Mouse (Mus musculus): Measurements from ENCODE around the gene Ubqln4. TPM values are rescaled to one million over a fixed set of nuclear protein-coding genes. Genes with fewer than 3 reads are reported as not detected.

The Ubqln4 gene
- polyA plus RNA-seq, 1 experiment from 2014 or later = 47.6 TPM

- H3K36me3 ChIP-seq = peaks cover 32% of the 10 kb centered on the region
- 0 out of 2 replicates have a peak overlapping the region, but pooled peaks have one; percentile 99 for H3K27ac ChIP-seq (replicated peaks)
- peak overlapping the region; percentile 73 for H3K4me2 ChIP-seq (replicated peaks)
- peak overlapping the region; percentile 86 for H3K4me3 ChIP-seq (replicated peaks)
- H3K27me3 ChIP-seq = no peaks in the 10 kb centered on the region
- no peak for ATAC-seq (ENCODE audit: insufficient number of reproducible peaks, low FRiP score, low TSS enrichment, low read depth)
- 0 out of 2 replicates have a peak overlapping the region, but pooled peaks have one; percentile 93 for H3K9ac ChIP-seq
- no peaks in the 10 kb centered on the region for H3K9me3 ChIP-seq (replicated peaks)
- WGBS = 13% methylated on average over 3 of the region's 3 CpGs
- H3K4me1 ChIP-seq = peaks cover 69% of the 10 kb centered on the region
Observed at GRCm38 (mm10) chr3:88535005-88535404, 18.6 kb upstream of the Ubqln4 start.

- Histone ChIP-seq H3K9me3 (replicated peaks) (no peaks in the 10 kb centered on the region), H3K9ac (0 out of 2 replicates have a peak overlapping the region, but pooled peaks have one; percentile 4), H3K27me3 (no peaks in the 10 kb centered on the region), H3K4me3 (replicated peaks) (peak overlapping the region; percentile 86), H3K4me2 (replicated peaks) (peak overlapping the region; percentile 73), H3K36me3 (peaks cover 38% of the 10 kb centered on the region), H3K27ac (replicated peaks) (0 out of 2 replicates have a peak overlapping the region, but pooled peaks have one; percentile 99), H3K4me1 (peaks cover 69% of the 10 kb centered on the region)
- whole genome bisulfite sequencing = 30% methylated on average over 4 of the region's 4 CpGs
- ATAC-seq (ENCODE audit: insufficient number of reproducible peaks, low FRiP score, low TSS enrichment, low read depth) = no peak
Observed at GRCm38 (mm10) chr3:88535527-88535926, 18.0 kb upstream of the Ubqln4 start.

GRCm38 (mm10) chr3:88536103-88536930 lies 17.2 kb upstream of the Ubqln4 start:
- Histone ChIP-seq H3K4me1 (peaks cover 72% of the 10 kb centered on the region), H3K27me3 (no peaks in the 10 kb centered on the region), H3K9ac (peak overlapping the region; percentile 26; the same call in 1 of the 2 replicates), H3K36me3 (peaks cover 42% of the 10 kb centered on the region), H3K27ac (replicated peaks) (peak overlapping the region; percentile 55), H3K4me2 (replicated peaks) (peak overlapping the region; percentile 73), H3K9me3 (replicated peaks) (no peaks in the 10 kb centered on the region), H3K4me3 (replicated peaks) (peak overlapping the region; percentile 86)
- ATAC-seq (ENCODE audit: insufficient number of reproducible peaks, low FRiP score, low TSS enrichment, low read depth) = 0 out of 2 replicates have a peak, but pooled peaks have one; percentile 1
- WGBS = 5% methylated on average over 63 of the region's 64 CpGs

- Histone ChIP-seq H3K9me3 (replicated peaks) (no peaks in the 10 kb centered on the region), H3K27me3 (no peaks in the 10 kb centered on the region), H3K9ac (0 out of 2 replicates have a peak overlapping the region, but pooled peaks have one; percentile 4), H3K4me3 (replicated peaks) (peak overlapping the region; percentile 86), H3K4me2 (replicated peaks) (peak overlapping the region; percentile 73), H3K4me1 (peaks cover 80% of the 10 kb centered on the region), H3K27ac (replicated peaks) (peak overlapping the region; percentile 55), H3K36me3 (peaks cover 42% of the 10 kb centered on the region)
- ATAC-seq (ENCODE audit: insufficient number of reproducible peaks, low FRiP score, low TSS enrichment, low read depth) = no peak
- 55% methylated on average over 6 of the region's 6 CpGs for WGBS
Observed at GRCm38 (mm10) chr3:88537146-88537545, 16.4 kb upstream of the Ubqln4 start.

- ATAC-seq (ENCODE audit: insufficient number of reproducible peaks, low FRiP score, low TSS enrichment, low read depth) = no peak
- no peak overlapping the region for H3K4me2 ChIP-seq (replicated peaks)
- no peak overlapping the region for H3K4me3 ChIP-seq (replicated peaks)
- peaks cover 78% of the 10 kb centered on the region for H3K4me1 ChIP-seq
- no peaks in the 10 kb centered on the region for H3K9me3 ChIP-seq (replicated peaks)
- H3K27me3 ChIP-seq = no peaks in the 10 kb centered on the region
- 35% methylated on average over 9 of the region's 9 CpGs for WGBS
- peak overlapping the region; percentile 39; the same call in 1 of the 2 replicates for H3K27ac ChIP-seq (replicated peaks)
- peaks cover 45% of the 10 kb centered on the region for H3K36me3 ChIP-seq
- no peak overlapping the region for H3K9ac ChIP-seq
Observed at GRCm38 (mm10) chr3:88538271-88539145, 15.1 kb upstream of the Ubqln4 start.

GRCm38 (mm10) chr3:88539397-88539796 lies 14.2 kb upstream of the Ubqln4 start:
- Histone ChIP-seq H3K36me3 (peaks cover 45% of the 10 kb centered on the region), H3K4me3 (replicated peaks) (no peak overlapping the region), H3K9me3 (replicated peaks) (no peaks in the 10 kb centered on the region), H3K4me2 (replicated peaks) (no peak overlapping the region), H3K27me3 (no peaks in the 10 kb centered on the region), H3K9ac (no peak overlapping the region), H3K4me1 (peaks cover 69% of the 10 kb centered on the region), H3K27ac (replicated peaks) (peak overlapping the region; percentile 44)
- ATAC-seq (ENCODE audit: insufficient number of reproducible peaks, low FRiP score, low TSS enrichment, low read depth) = no peak
- 9% methylated on average over 3 of the region's 3 CpGs for WGBS

GRCm38 (mm10) chr3:88540085-88540484 lies 13.5 kb upstream of the Ubqln4 start:
- no peak overlapping the region for H3K9ac ChIP-seq
- H3K4me1 ChIP-seq = peaks cover 65% of the 10 kb centered on the region
- peak overlapping the region; percentile 65 for H3K27ac ChIP-seq (replicated peaks)
- H3K4me3 ChIP-seq (replicated peaks) = no peak overlapping the region
- no peak for ATAC-seq (ENCODE audit: insufficient number of reproducible peaks, low FRiP score, low TSS enrichment, low read depth)
- no peaks in the 10 kb centered on the region for H3K27me3 ChIP-seq
- no peak overlapping the region for H3K4me2 ChIP-seq (replicated peaks)
- WGBS = 55% methylated on average over 5 of the region's 5 CpGs
- peaks cover 45% of the 10 kb centered on the region for H3K36me3 ChIP-seq
- H3K9me3 ChIP-seq (replicated peaks) = no peaks in the 10 kb centered on the region

DNA sequence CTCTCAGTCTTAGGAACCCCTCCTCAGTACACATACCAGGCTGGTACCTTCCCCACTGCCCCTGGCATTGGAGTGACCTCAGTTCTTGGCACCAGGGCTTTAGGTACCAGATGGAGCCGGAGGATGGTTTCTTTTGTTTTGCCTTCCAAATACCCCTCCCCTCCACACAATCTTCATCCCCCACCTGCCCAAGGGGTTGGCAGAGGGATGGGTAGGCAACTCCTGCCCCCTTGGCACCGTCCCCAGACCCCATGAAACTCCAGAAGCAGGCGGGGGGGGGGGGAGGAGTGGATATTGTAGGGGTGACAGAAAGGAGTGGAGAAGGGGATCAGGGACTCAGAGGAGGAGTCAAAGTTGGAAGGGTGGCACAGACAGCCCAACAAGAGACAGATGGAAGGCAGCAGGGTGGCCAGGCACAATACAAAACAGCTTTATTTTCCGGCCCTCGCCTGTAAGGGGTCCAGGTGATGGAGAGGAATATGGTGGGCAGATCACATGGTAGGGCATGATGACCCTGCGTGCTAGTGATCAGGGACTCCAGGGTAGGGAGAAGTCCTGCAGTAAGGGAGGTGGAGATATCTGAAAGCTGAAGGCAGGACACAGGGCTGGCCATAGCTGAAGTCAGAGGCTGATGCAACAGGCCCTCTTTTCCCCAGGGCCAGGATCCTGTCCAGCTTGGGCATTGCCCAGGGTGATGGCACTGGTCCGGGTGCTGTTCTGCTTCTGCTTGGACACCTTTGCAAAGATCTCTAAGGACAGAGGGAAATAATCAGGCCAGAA lies 11.7 kb upstream of the Ubqln4 start:
- Histone ChIP-seq H3K27me3 (no peaks in the 10 kb centered on the region), H3K9me3 (replicated peaks) (no peaks in the 10 kb centered on the region), H3K27ac (replicated peaks) (peak overlapping the region; percentile 12; the same call in 1 of the 2 replicates), H3K4me3 (replicated peaks) (no peak overlapping the region), H3K36me3 (peaks cover 36% of the 10 kb centered on the region), H3K9ac (no peak overlapping the region), H3K4me1 (peaks cover 53% of the 10 kb centered on the region), H3K4me2 (replicated peaks) (no peak overlapping the region)
- ATAC-seq (ENCODE audit: insufficient number of reproducible peaks, low FRiP score, low TSS enrichment, low read depth) = no peak
- WGBS = 57% methylated on average over 7 of the region's 7 CpGs

GRCm38 (mm10) chr3:88542486-88542885 lies 11.1 kb upstream of the Ubqln4 start:
- no peak overlapping the region for H3K4me2 ChIP-seq (replicated peaks)
- no peaks in the 10 kb centered on the region for H3K9me3 ChIP-seq (replicated peaks)
- H3K4me3 ChIP-seq (replicated peaks) = no peak overlapping the region
- peak overlapping the region; percentile 5; the same call in 1 of the 2 replicates for H3K27ac ChIP-seq (replicated peaks)
- H3K36me3 ChIP-seq = peaks cover 29% of the 10 kb centered on the region
- ATAC-seq (ENCODE audit: insufficient number of reproducible peaks, low FRiP score, low TSS enrichment, low read depth) = no peak
- no peak overlapping the region for H3K9ac ChIP-seq
- H3K4me1 ChIP-seq = peaks cover 46% of the 10 kb centered on the region
- 44% methylated on average over 4 of the region's 4 CpGs for WGBS
- no peaks in the 10 kb centered on the region for H3K27me3 ChIP-seq

DNA sequence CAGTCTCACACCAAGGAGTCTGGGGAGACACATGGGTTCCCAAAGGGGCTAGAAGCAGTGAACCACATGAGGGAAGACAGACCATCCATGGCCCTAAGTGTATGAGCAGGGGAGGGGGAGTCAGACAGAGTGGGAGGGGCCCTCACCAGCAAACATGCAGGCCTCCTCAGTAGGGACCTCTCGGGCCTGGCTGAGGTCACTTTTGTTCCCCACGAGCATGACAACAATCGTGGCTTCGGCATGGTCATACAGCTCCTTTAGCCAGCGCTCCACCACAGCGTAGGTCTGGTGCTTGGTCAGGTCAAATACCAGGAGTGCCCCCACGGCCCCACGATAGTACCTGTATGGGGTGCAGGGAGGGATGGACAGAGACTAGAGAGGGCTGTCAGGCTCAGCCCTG lies 10.4 kb upstream of the Ubqln4 start:
- Histone ChIP-seq H3K4me1 (peaks cover 39% of the 10 kb centered on the region), H3K27ac (replicated peaks) (no peak overlapping the region), H3K9ac (no peak overlapping the region), H3K9me3 (replicated peaks) (no peaks in the 10 kb centered on the region), H3K36me3 (peaks cover 22% of the 10 kb centered on the region; the same call in 1 of the 2 replicates), H3K4me3 (replicated peaks) (no peak overlapping the region), H3K4me2 (replicated peaks) (no peak overlapping the region), H3K27me3 (no peaks in the 10 kb centered on the region)
- no peak for ATAC-seq (ENCODE audit: insufficient number of reproducible peaks, low FRiP score, low TSS enrichment, low read depth)
- 77% methylated on average over 8 of the region's 8 CpGs for WGBS

All from embryonic facial prominence, embryonic 15.5 days (tissue).